12 mouse cellular contexts compared by ENCODE assay signal in genomic region chr5:45529696-45530095, GRCm38 (mm10). TPM values are rescaled to one million over a fixed set of nuclear protein-coding genes. Genes with fewer than 3 reads are reported as not detected.
DNase-seq lines count a peak whose midpoint lies in the region; ATAC-seq lines count a peak whose summit lies in the region.
"Had no signal": no experiment of that assay in that cellular context is flagged by ENCODE, and none has a peak within 500 bp of the region (broad histone marks: within the 10 kb centered on the region; RNA-seq: fewer than 3 reads in every experiment).

No protein-coding gene starts in this region.

- 87% methylated on average over 3 of the region's 3 CpGs for WGBS in kidney, embryonic 14.5 days
- 90% methylated on average over 3 of the region's 3 CpGs for WGBS in limb, embryonic 11.5 days
- WGBS in intestine, embryonic 15.5 days = 89% methylated on average over 3 of the region's 3 CpGs
- WGBS in forebrain, embryonic 13.5 days = 93% methylated on average over 3 of the region's 3 CpGs

- H3K27me3 ChIP-seq in kidney, embryonic 14.5 days (ENCODE audit: control insufficient read depth, insufficient read depth, low read length) = no peaks in the 10 kb centered on the region
- no peaks in the 10 kb centered on the region for H3K27me3 ChIP-seq in limb, embryonic 11.5 days (ENCODE audit: control insufficient read depth, insufficient read depth, low read length)
- H3K27me3 ChIP-seq in intestine, embryonic 15.5 days (replicated peaks) = no peaks in the 10 kb centered on the region
- H3K27me3 ChIP-seq in forebrain, embryonic 13.5 days = no peaks in the 10 kb centered on the region
- H3K27me3 ChIP-seq: lung, embryonic 15.5 days had no signal

- DNase-seq in kidney, adult 9 months = peak; percentile 40
- DNase-seq in 416B (ENCODE audit: low read depth) = peak; percentile 66
- peak; percentile 82 for DNase-seq in adipocyte (ENCODE audit: low spot score)
- DNase-seq in limb, embryonic 11.5 days (ENCODE audit: low spot score) = peak; percentile 73
- no peak for DNase-seq in cerebellum, adult 18-20 months
- DNase-seq: cerebellum, postnatal 10 days; gastrocnemius, postnatal 10 days had no signal

- H3K9me3 ChIP-seq in kidney, embryonic 14.5 days (ENCODE audit: control insufficient read depth, low read length) = no peaks in the 10 kb centered on the region
- no peaks in the 10 kb centered on the region for H3K9me3 ChIP-seq in limb, embryonic 11.5 days (ENCODE audit: control insufficient read depth, low read length)
- no peaks in the 10 kb centered on the region for H3K9me3 ChIP-seq in intestine, embryonic 15.5 days
- no peaks in the 10 kb centered on the region for H3K9me3 ChIP-seq in forebrain, embryonic 13.5 days (replicated peaks)
- H3K9me3 ChIP-seq: lung, embryonic 15.5 days had no signal

- no peak overlapping the region for H3K27ac ChIP-seq in kidney, embryonic 14.5 days (ENCODE audit: low read depth, low read length)
- H3K27ac ChIP-seq in limb, embryonic 11.5 days (replicated peaks; ENCODE audit: low read depth, low read length) = no peak overlapping the region
- no peak overlapping the region for H3K27ac ChIP-seq in intestine, embryonic 15.5 days
- no peak overlapping the region for H3K27ac ChIP-seq in forebrain, embryonic 13.5 days
- H3K27ac ChIP-seq: hindbrain, postnatal 0 days; lung, embryonic 15.5 days had no signal

- no peak overlapping the region for H3K4me2 ChIP-seq in kidney, embryonic 14.5 days (replicated peaks; ENCODE audit: low read depth, low read length)
- no peak overlapping the region for H3K4me2 ChIP-seq in limb, embryonic 11.5 days (ENCODE audit: low read depth, severe bottlenecking)
- H3K4me2 ChIP-seq in intestine, embryonic 15.5 days (replicated peaks) = no peak overlapping the region
- no peak overlapping the region for H3K4me2 ChIP-seq in forebrain, embryonic 13.5 days
- H3K4me2 ChIP-seq: lung, embryonic 15.5 days had no signal

- no peak overlapping the region for H3K9ac ChIP-seq in kidney, embryonic 14.5 days (ENCODE audit: low read depth, low read length)
- H3K9ac ChIP-seq in limb, embryonic 11.5 days (ENCODE audit: low read length) = no peak overlapping the region
- H3K9ac ChIP-seq in intestine, embryonic 15.5 days = no peak overlapping the region
- no peak overlapping the region for H3K9ac ChIP-seq in forebrain, embryonic 13.5 days
- H3K9ac ChIP-seq: lung, embryonic 15.5 days had no signal

- ATAC-seq in kidney, embryonic 14.5 days (ENCODE audit: low FRiP score, low TSS enrichment) = no peak
- ATAC-seq in limb, embryonic 11.5 days (ENCODE audit: insufficient number of reproducible peaks, low FRiP score, low TSS enrichment, low read depth) = no peak
- ATAC-seq in intestine, embryonic 15.5 days = no peak
- ATAC-seq in forebrain, embryonic 13.5 days = no peak
- ATAC-seq: hindbrain, postnatal 0 days had no signal

- no peak overlapping the region for H3K4me3 ChIP-seq in kidney, embryonic 14.5 days (ENCODE audit: low read length)
- H3K4me3 ChIP-seq in limb, embryonic 11.5 days (ENCODE audit: low read depth, low read length) = no peak overlapping the region
- H3K4me3 ChIP-seq in intestine, embryonic 15.5 days (replicated peaks) = no peak overlapping the region
- no peak overlapping the region for H3K4me3 ChIP-seq in forebrain, embryonic 13.5 days
- H3K4me3 ChIP-seq: lung, embryonic 15.5 days had no signal

- peaks cover 52% of the 10 kb centered on the region for H3K36me3 ChIP-seq in kidney, embryonic 14.5 days (ENCODE audit: control insufficient read depth, insufficient read depth, low read length)
- H3K36me3 ChIP-seq in limb, embryonic 11.5 days (ENCODE audit: control insufficient read depth, insufficient read depth, low read length) = peaks cover 6% of the 10 kb centered on the region; the same call in 1 of the 2 replicates
- peaks cover 29% of the 10 kb centered on the region for H3K36me3 ChIP-seq in intestine, embryonic 15.5 days
- H3K36me3 ChIP-seq in forebrain, embryonic 13.5 days (ENCODE audit: poor library complexity, severe bottlenecking) = peaks cover 77% of the 10 kb centered on the region

- H3K4me1 ChIP-seq in kidney, embryonic 14.5 days (ENCODE audit: control insufficient read depth, insufficient read depth, low read length) = no peaks in the 10 kb centered on the region
- H3K4me1 ChIP-seq in limb, embryonic 11.5 days (ENCODE audit: control insufficient read depth, insufficient read depth, low read length) = no peaks in the 10 kb centered on the region
- H3K4me1 ChIP-seq in intestine, embryonic 15.5 days (replicated peaks) = peaks cover 4% of the 10 kb centered on the region; the same call in 1 of the 2 replicates
- H3K4me1 ChIP-seq in forebrain, embryonic 13.5 days = peaks cover 4% of the 10 kb centered on the region; the same call in 1 of the 2 replicates
- H3K4me1 ChIP-seq: lung, embryonic 15.5 days had no signal

RNA-seq across cellular contexts. Expression of gene Med28, which starts 9.7 kb away (rescaled TPM):
- polyA plus RNA-seq in kidney, embryonic 14.5 days (2014; fragmentation: Nextera tagmentation; extraction: Ambion mirVana) = 265 and 309 TPM in 2 replicates
- polyA plus RNA-seq in limb, embryonic 11.5 days (2014; fragmentation: Nextera tagmentation; extraction: Ambion mirVana) = 299 and 312 TPM in 2 replicates
- polyA plus RNA-seq in intestine, embryonic 15.5 days (2015; fragmentation: Nextera tagmentation; extraction: Ambion mirVana) = 228 and 249 TPM in 2 replicates
- polyA plus RNA-seq in forebrain, embryonic 13.5 days (2015; fragmentation: Nextera tagmentation; extraction: Ambion mirVana) = 318 and 344 TPM in 2 replicates

RNA-seq across cellular contexts. Expression of gene Lap3, which starts 36.5 kb away (rescaled TPM):
- polyA plus RNA-seq in kidney, embryonic 14.5 days (2014; fragmentation: Nextera tagmentation; extraction: Ambion mirVana) = 88.3 and 112 TPM in 2 replicates
- polyA plus RNA-seq in limb, embryonic 11.5 days (2014; fragmentation: Nextera tagmentation; extraction: Ambion mirVana) = 98.3 and 104 TPM in 2 replicates
- polyA plus RNA-seq in intestine, embryonic 15.5 days (2015; fragmentation: Nextera tagmentation; extraction: Ambion mirVana) = 118 and 119 TPM in 2 replicates
- polyA plus RNA-seq in forebrain, embryonic 13.5 days (2015; fragmentation: Nextera tagmentation; extraction: Ambion mirVana) = 47.9 and 50.3 TPM in 2 replicates

Comparison
In these comparisons a context has a peak if more than half of its experiments do, and no peak if none do; other contexts are left out.
1. DNase-seq: peak in kidney, adult 9 months (single experiment), 416B (single experiment), adipocyte (single experiment) and limb, embryonic 11.5 days (single experiment); none in cerebellum, adult 18-20 months (0 of 2).